Comparison of ENCODE assay signal across 1 mouse cellular context in the genomic region with DNA sequence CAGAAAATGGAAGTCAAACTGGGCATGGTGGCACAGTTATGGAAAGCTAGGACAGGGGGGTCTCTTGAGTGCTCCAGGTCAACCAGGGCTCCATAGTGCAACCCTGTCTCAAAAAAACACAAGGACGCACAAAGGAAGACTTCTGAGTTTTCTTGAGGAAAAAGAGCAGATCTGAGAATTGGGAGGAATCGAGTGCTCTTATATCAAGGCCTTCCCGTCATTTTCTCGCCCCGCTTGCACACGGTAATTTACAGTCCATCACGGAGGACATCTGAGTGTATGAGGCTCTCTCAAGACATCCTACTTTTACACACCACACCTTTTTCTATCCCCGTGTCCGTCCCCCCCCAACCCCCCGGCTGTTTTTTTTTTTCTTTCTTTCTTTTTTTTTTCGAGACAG.
TF ChIP-seq lines count a peak whose summit lies in the region.

No protein-coding gene starts in this region.

TF ChIP-seq in MEL, 35 proteins besides CTCF, POLR2A, EP300 and RAD21 (continued from another document):
- TF ChIP-seq ZC3H11A (IDR thresholded peaks at IDR 0.05; ENCODE audit: low read depth, low read length) (no peak), POLR2AphosphoS5 (IDR thresholded peaks at IDR 0.05; ENCODE audit: borderline replicate concordance, low read depth, low read length) (no peak), CHD1 (IDR thresholded peaks at IDR 0.05; ENCODE audit: low read depth, low read length) (no peak), MYC (IDR thresholded peaks at IDR 0.05; ENCODE audit: low read depth, low read length) (no peak), KAT2A (conservative IDR thresholded peaks at IDR 0.05; ENCODE audit: low read depth, low read length) (no peak), POLR2AphosphoS2 (IDR thresholded peaks at IDR 0.05; ENCODE audit: low read length) (no peak)
